Mouse (Mus musculus) midbrain, embryonic 11.5 days (tissue): Measurements from ENCODE around the gene Krr1. TPM values are rescaled to one million over a fixed set of nuclear protein-coding genes. Genes with fewer than 3 reads are reported as not detected.
"Not testable (repeated sequence)": the region's sequence is repeated elsewhere in the genome, so short reads cannot be mapped to it uniquely, and the experiment has no call there.

Source experiments
- ATAC-seq: fragments of 200-750 bp; cut with Nextera tagmentation; 2 replicates; pipeline ENCODE4 v1.8.0; 2017; ENCODE audit warnings: moderate TSS enrichment, moderate library complexity; ENCODE audit not compliant: low FRiP score
- DNase-seq: peaks from one replicate; pipeline ENCODE4 v3.0.0; 2015; ENCODE audit warnings: low spot score; ENCODE audit errors: missing footprints
- H3K27ac ChIP-seq: fragments of 300-500 bp; sonication (generic); 2 replicates; pipeline ENCODE4 v1.5.1; 2014; ENCODE audit warnings: low read depth, low read length
- H3K27me3 ChIP-seq: fragments of 300-500 bp; sonication (generic); 2 replicates; pipeline ENCODE4 v1.6.1; 2014; ENCODE audit warnings: mild to moderate bottlenecking, low read length, moderate library complexity, mixed read lengths; ENCODE audit not compliant: control insufficient read depth, insufficient read depth
- H3K36me3 ChIP-seq: fragments of 300-500 bp; sonication (generic); 2 replicates; pipeline ENCODE4 v1.6.1; 2014; ENCODE audit warnings: mild to moderate bottlenecking, low read length, moderate library complexity, mixed read lengths; ENCODE audit not compliant: control insufficient read depth, insufficient read depth
- H3K4me1 ChIP-seq: fragments of 300-500 bp; sonication (generic); 2 replicates; pipeline ENCODE4 v1.6.1; 2014; ENCODE audit warnings: low read length; ENCODE audit not compliant: control insufficient read depth, insufficient read depth
- H3K4me2 ChIP-seq: fragments of 300-500 bp; sonication (generic); 2 replicates; pipeline ENCODE4 v1.6.1; 2014; ENCODE audit warnings: mild to moderate bottlenecking, moderate library complexity
- H3K4me3 ChIP-seq: fragments of 300-500 bp; sonication (generic); 2 replicates; pipeline ENCODE4 v1.5.1; 2014; ENCODE audit warnings: low read depth, low read length
- H3K9ac ChIP-seq: fragments of 300-500 bp; sonication (generic); 2 replicates; pipeline ENCODE4 v1.6.1; 2014; ENCODE audit warnings: low read length
- H3K9me3 ChIP-seq: fragments of 300-500 bp; sonication (generic); 2 replicates; pipeline ENCODE4 v1.6.1; 2016; ENCODE audit warnings: low read length; ENCODE audit not compliant: control insufficient read depth
- whole genome bisulfite sequencing: fragments of 180-500 bp; shearing (Covaris S2); extraction: QIAGEN DNeasy Blood & Tissue Kit; methylation state at CpG from one replicate; pipeline ENCODE4 v1.1.7; 2014; 5-methylcytosine and 5-hydroxymethylcytosine counted together
- polyA plus RNA-seq: library from polyadenylated mRNA; unstranded; fragments of >200 nt; fragmentation: Nextera tagmentation; extraction: Ambion mirVana; gene quantifications from 2 replicates; pipeline ENCODE4 v1.2.1, GENCODE M21; 2014

Gene Krr1
- polyA plus RNA-seq, 1 experiment from 2014 or later: 69.0 TPM

DNA sequence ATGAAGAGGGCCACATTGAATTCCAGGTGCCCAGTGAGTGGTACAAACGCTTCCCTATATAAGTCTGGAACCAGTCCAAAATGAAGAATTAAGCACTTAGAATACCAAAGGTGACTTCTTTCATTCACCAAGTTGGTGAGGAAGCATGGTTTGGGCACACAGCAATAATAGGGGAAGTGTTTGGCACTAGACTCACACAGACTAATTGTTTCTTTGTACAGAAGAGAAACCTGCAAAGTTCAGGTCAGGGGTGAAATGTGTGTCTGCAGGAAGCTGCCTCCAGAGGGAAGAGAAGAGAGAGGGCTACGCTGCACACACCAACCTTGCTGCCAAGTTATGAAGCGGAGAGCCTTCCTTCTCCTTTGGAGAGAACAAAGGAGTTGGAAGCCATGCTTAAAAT, 56.2 kb downstream of the Krr1 start:
- 69% methylated on average over 3 of the region's 3 CpGs for WGBS
- not testable (repeated sequence) for H3K4me2 ChIP-seq, DNase-seq, ATAC-seq, H3K36me3 ChIP-seq, H3K27me3 ChIP-seq, H3K4me3 ChIP-seq, H3K9me3 ChIP-seq, H3K4me1 ChIP-seq, H3K27ac ChIP-seq, H3K9ac ChIP-seq

Other genes with a start within 250 kb of the Krr1 start
- 0.49 and 0.57 TPM in 2 replicates for gene Glipr1, start 30.0 kb downstream of the Krr1 start, polyA plus RNA-seq
- gene Glipr1l1, start 87.5 kb downstream of the Krr1 start, polyA plus RNA-seq: not detected in 2 replicates
- gene Glipr1l2, start 110.7 kb downstream of the Krr1 start, polyA plus RNA-seq: not detected in 2 replicates
- 0.15 TPM in 1 of 2 replicates, not detected in the other for gene Glipr1l3, start 187.7 kb downstream of the Krr1 start, polyA plus RNA-seq
- 0.40 and 0.51 TPM in 2 replicates for gene Caps2, start 191.0 kb downstream of the Krr1 start, polyA plus RNA-seq